10 mouse cellular contexts compared by ENCODE assay signal in genomic region chr6:12054149-12054548, GRCm38 (mm10).
A peak's percentile ranks its signal among the peaks of the same experiment; 100 is the strongest.
DNase-seq lines count a peak whose midpoint lies in the region; ATAC-seq and TF ChIP-seq lines count a peak whose summit lies in the region.
"Had no signal": no experiment of that assay in that cellular context is flagged by ENCODE, and none has a peak within 500 bp of the region (broad histone marks: within the 10 kb centered on the region; RNA-seq: fewer than 3 reads in every experiment).

No protein-coding gene starts in this region.

- TF ChIP-seq CTCF in Patski (IDR thresholded peaks at IDR 0.05), result no peak

- H3K9ac ChIP-seq in forebrain, embryonic 12.5 days, result no peak overlapping the region
- H3K9ac ChIP-seq in forebrain, embryonic 11.5 days (ENCODE audit: low read length), result no peak overlapping the region
- peak overlapping the region; percentile 29; the same call in 1 of the 2 replicates for H3K9ac ChIP-seq in heart, embryonic 16.5 days (ENCODE audit: low read length)

- no peak overlapping the region for H3K27ac ChIP-seq in forebrain, embryonic 12.5 days
- no peak overlapping the region for H3K27ac ChIP-seq in forebrain, embryonic 11.5 days (ENCODE audit: low read depth, low read length)
- peak overlapping the region; percentile 81 for H3K27ac ChIP-seq in heart, embryonic 16.5 days (ENCODE audit: low read length)
- H3K27ac ChIP-seq: layer of hippocampus, adult 2 months had no signal

- in situ Hi-C loops in Patski (cut with MboI; ENCODE audit: low pct_unique_long_range_greater_than_20kb), result no loop called here

- H3K27me3 ChIP-seq in forebrain, embryonic 12.5 days, result no peaks in the 10 kb centered on the region
- no peaks in the 10 kb centered on the region for H3K27me3 ChIP-seq in forebrain, embryonic 11.5 days (ENCODE audit: control insufficient read depth, insufficient read depth, low read length)
- H3K27me3 ChIP-seq in Patski, result no peaks in the 10 kb centered on the region
- no peaks in the 10 kb centered on the region for H3K27me3 ChIP-seq in heart, embryonic 16.5 days (ENCODE audit: control insufficient read depth, insufficient read depth, low read length)

- H3K4me3 ChIP-seq in forebrain, embryonic 12.5 days (replicated peaks), result no peak overlapping the region
- H3K4me3 ChIP-seq in forebrain, embryonic 11.5 days (ENCODE audit: low read depth, low read length), result no peak overlapping the region
- 0 out of 2 replicates have a peak overlapping the region, but pooled peaks have one; percentile 4 for H3K4me3 ChIP-seq in heart, embryonic 16.5 days (ENCODE audit: low read length)
- H3K4me3 ChIP-seq: layer of hippocampus, adult 2 months had no signal

- 0 out of 2 replicates have a peak, but pooled peaks have one; percentile 44 for ATAC-seq in forebrain, embryonic 12.5 days (ENCODE audit: low FRiP score)
- ATAC-seq in forebrain, embryonic 11.5 days (replicated peaks; ENCODE audit: low FRiP score), result no peak
- peak; percentile 67 for ATAC-seq in Patski
- ATAC-seq in heart, embryonic 16.5 days (replicated peaks; ENCODE audit: extremely low read depth, insufficient read depth, low FRiP score), result peak; percentile 88
- no peak for ATAC-seq in cerebellum, adult (ENCODE audit: insufficient number of reproducible peaks, low FRiP score, low TSS enrichment)
- ATAC-seq in granulocyte monocyte progenitor cell, adult 5-6 weeks (replicated peaks; ENCODE audit: poor library complexity, severe bottlenecking), result no peak
- ATAC-seq: activated CD4-positive, CD25-positive, alpha-beta regulatory T cell, adult 4 months had no signal

- no peak overlapping the region for H3K4me2 ChIP-seq in forebrain, embryonic 12.5 days
- H3K4me2 ChIP-seq in forebrain, embryonic 11.5 days (ENCODE audit: low read depth, low read length, severe bottlenecking), result no peak overlapping the region
- H3K4me2 ChIP-seq in heart, embryonic 16.5 days (ENCODE audit: low read depth, low read length), result peak overlapping the region; percentile 41

- 79% methylated on average over 3 of the region's 3 CpGs for WGBS in forebrain, embryonic 12.5 days
- WGBS in forebrain, embryonic 11.5 days, result 80% methylated on average over 3 of the region's 3 CpGs
- 22% methylated on average over 3 of the region's 3 CpGs for WGBS in heart, embryonic 16.5 days

- CTCF ChIA-PET in Patski (lab: Charles Lee), result interaction anchor here (0.9 kb wide), 1 partner anchor 41 kb away, joined by 3 read pairs; no protein-coding TSS in a partner anchor

- no peaks in the 10 kb centered on the region for H3K9me3 ChIP-seq in forebrain, embryonic 12.5 days
- no peaks in the 10 kb centered on the region for H3K9me3 ChIP-seq in forebrain, embryonic 11.5 days (ENCODE audit: control insufficient read depth, low read length)
- H3K9me3 ChIP-seq in heart, embryonic 16.5 days (replicated peaks; ENCODE audit: control insufficient read depth, low read length), result no peaks in the 10 kb centered on the region

- 0 out of 2 replicates have a peak, but pooled peaks cover 4% of the 10 kb centered on the region for H3K36me3 ChIP-seq in forebrain, embryonic 12.5 days (replicated peaks)
- no peaks in the 10 kb centered on the region for H3K36me3 ChIP-seq in forebrain, embryonic 11.5 days (ENCODE audit: control insufficient read depth, insufficient read depth, low read length)
- H3K36me3 ChIP-seq in heart, embryonic 16.5 days (ENCODE audit: control insufficient read depth, insufficient read depth), result no peaks in the 10 kb centered on the region

- no peak for DNase-seq in forebrain, embryonic 11.5 days (ENCODE audit: low spot score)
- peak; percentile 20 for DNase-seq in Patski (ENCODE audit: low read depth, low spot score)
- peak; percentile 12 to 41 for DNase-seq in lung, adult 18-20 months
- no peak for DNase-seq in thymus, postnatal 25 days

- POLR2A ChIA-PET in Patski (lab: Charles Lee), result no interaction called here

- H3K4me1 ChIP-seq in forebrain, embryonic 12.5 days, result no peaks in the 10 kb centered on the region
- H3K4me1 ChIP-seq in forebrain, embryonic 11.5 days (replicated peaks; ENCODE audit: control insufficient read depth, insufficient read depth, low read length), result no peaks in the 10 kb centered on the region
- peaks cover 11% of the 10 kb centered on the region for H3K4me1 ChIP-seq in heart, embryonic 16.5 days (ENCODE audit: control insufficient read depth, insufficient read depth, low read length)

Comparison
In these comparisons a context has a peak if more than half of its experiments do, and no peak if none do; other contexts are left out.
1. ATAC-seq: peak in forebrain, embryonic 12.5 days (single experiment), Patski (single experiment) and heart, embryonic 16.5 days (single experiment); none in forebrain, embryonic 11.5 days (single experiment), cerebellum, adult (single experiment) and granulocyte monocyte progenitor cell, adult 5-6 weeks (single experiment).
2. DNase-seq: peak in Patski (single experiment) and lung, adult 18-20 months (2 of 2); none in forebrain, embryonic 11.5 days (single experiment) and thymus, postnatal 25 days (single experiment).